Mouse (Mus musculus) urinary bladder, postnatal 0 days (tissue): ENCODE measurements around the gene Barhl1. TPM values are rescaled to one million over a fixed set of nuclear protein-coding genes. Genes with fewer than 3 reads are reported as not detected.

Experiments
- polyA plus RNA-seq: library from polyadenylated mRNA; unstranded; fragments of >200 nt; fragmentation: Nextera tagmentation; extraction: Ambion mirVana; gene quantifications from 2 replicates; pipeline ENCODE4 v1.2.1, GENCODE M21; 2015

The Barhl1 gene
- polyA plus RNA-seq: not detected in 2 replicates

DNA sequence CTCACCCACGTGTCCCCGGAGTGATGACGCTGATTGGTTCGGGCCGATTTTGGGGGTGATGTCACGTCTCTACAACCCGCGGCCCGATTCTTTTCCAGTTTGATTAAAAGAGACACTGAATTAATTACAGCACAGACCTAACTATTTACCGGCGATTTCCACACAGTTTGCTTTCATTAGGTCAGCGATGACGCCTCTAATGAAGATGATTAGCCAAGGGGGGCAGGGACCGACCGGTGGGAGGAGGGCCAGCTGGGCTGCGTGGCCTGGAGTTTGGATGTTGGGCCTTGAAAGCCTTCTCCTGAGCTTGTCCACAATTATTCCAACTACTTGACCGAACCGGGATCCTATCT, at the start of gene Barhl1:
Gene Barhl1, minus strand, starts transcription at position 156 of the 353 bp plus-strand sequence.

Other genes starting within 250 kb of the Barhl1 start
- 1.7 and 1.9 TPM in 2 replicates for gene Spaca9, start 216.9 kb downstream of the Barhl1 start, polyA plus RNA-seq
- gene Ak8, start 216.5 kb downstream of the Barhl1 start, polyA plus RNA-seq: 0.33 and 0.47 TPM in 2 replicates
- gene Gtf3c4, start 76.3 kb downstream of the Barhl1 start, polyA plus RNA-seq: 4.4 and 4.9 TPM in 2 replicates
- 5.3 and 5.6 TPM in 2 replicates for gene Ddx31, start 76.3 kb downstream of the Barhl1 start, polyA plus RNA-seq
- gene Cfap77, start 138.4 kb upstream of the Barhl1 start, polyA plus RNA-seq: 0.12 and 0.16 TPM in 2 replicates
- gene Ttf1, start 143.6 kb upstream of the Barhl1 start, polyA plus RNA-seq: 4.7 TPM in 2 replicates
- gene Setx, start 207.5 kb upstream of the Barhl1 start, polyA plus RNA-seq: 5.6 and 5.8 TPM in 2 replicates